Mouse (Mus musculus) bone marrow, adult 2 months (tissue): Measurements from ENCODE around the gene Gm42688. TPM values are rescaled to one million over a fixed set of nuclear protein-coding genes. Genes with fewer than 3 reads are reported as not detected.
A peak's percentile ranks its signal among the peaks of the same experiment; 100 is the strongest.

Experiments used
- H3K27ac ChIP-seq: fragments of 200-500 bp; 2 replicates; pipeline ENCODE4 v1.5.1; 2012; ENCODE audit warnings: low read depth, mild to moderate bottlenecking, control low read depth, inconsistent platforms, low read length; ENCODE audit not compliant: control insufficient read depth, poor library complexity, insufficient read depth
- H3K4me1 ChIP-seq: fragments of 200-500 bp; 2 replicates; pipeline ENCODE4 v1.6.1; 2011; ENCODE audit warnings: low read length; ENCODE audit not compliant: control insufficient read depth, insufficient read depth
- H3K4me3 ChIP-seq: fragments of 200-500 bp; replicated peaks from 2 replicates; pipeline ENCODE3; 2011; ENCODE audit warnings: mild to moderate bottlenecking, low read depth, low read length, control low read depth; ENCODE audit not compliant: control insufficient read depth
- CTCF ChIP-seq: fragments of 200-500 bp; IDR thresholded peaks from 2 replicates; pipeline ENCODE4 v1.5.1; 2011; ENCODE audit warnings: low read length, control low read depth; ENCODE audit not compliant: control insufficient read depth, insufficient read depth
- POLR2A ChIP-seq: fragments of 200-500 bp; IDR thresholded peaks from 2 replicates; pipeline ENCODE4 v1.6.1; 2011; ENCODE audit warnings: low read depth, mild to moderate bottlenecking, control low read depth, low read length, borderline replicate concordance; ENCODE audit not compliant: control insufficient read depth
- WGBS: fragments of 180-500 bp; shearing (Covaris S2); methylation state at CpG from one replicate; pipeline ENCODE4 v1.1.7; 2018; 5-methylcytosine and 5-hydroxymethylcytosine counted together
- polyA plus RNA-seq: library from polyadenylated mRNA; stranded (reverse); fragments of >200 nt; gene quantifications from 2 replicates; pipeline ENCODE4 v1.2.4, GENCODE M21; 2011; ENCODE audit warnings: low replicate concordance; ENCODE audit not compliant: missing spikeins, insufficient read depth, insufficient read length

Gene Gm42688
- polyA plus RNA-seq, 1 experiment, result 7.7 TPM

- 47% methylated on average over 13 of the region's 13 CpGs for WGBS
- no peak for TF ChIP-seq POLR2A
- TF ChIP-seq CTCF, result peak; percentile 94
- H3K4me1 ChIP-seq, result no peaks in the 10 kb centered on the region; the same call in 1 of the 2 replicates
- H3K4me3 ChIP-seq, result no peak overlapping the region
- no peak overlapping the region for H3K27ac ChIP-seq
Observed at GRCm38 (mm10) chr6:83107566-83108400, 6.4 kb downstream of the Gm42688 start.

DNA sequence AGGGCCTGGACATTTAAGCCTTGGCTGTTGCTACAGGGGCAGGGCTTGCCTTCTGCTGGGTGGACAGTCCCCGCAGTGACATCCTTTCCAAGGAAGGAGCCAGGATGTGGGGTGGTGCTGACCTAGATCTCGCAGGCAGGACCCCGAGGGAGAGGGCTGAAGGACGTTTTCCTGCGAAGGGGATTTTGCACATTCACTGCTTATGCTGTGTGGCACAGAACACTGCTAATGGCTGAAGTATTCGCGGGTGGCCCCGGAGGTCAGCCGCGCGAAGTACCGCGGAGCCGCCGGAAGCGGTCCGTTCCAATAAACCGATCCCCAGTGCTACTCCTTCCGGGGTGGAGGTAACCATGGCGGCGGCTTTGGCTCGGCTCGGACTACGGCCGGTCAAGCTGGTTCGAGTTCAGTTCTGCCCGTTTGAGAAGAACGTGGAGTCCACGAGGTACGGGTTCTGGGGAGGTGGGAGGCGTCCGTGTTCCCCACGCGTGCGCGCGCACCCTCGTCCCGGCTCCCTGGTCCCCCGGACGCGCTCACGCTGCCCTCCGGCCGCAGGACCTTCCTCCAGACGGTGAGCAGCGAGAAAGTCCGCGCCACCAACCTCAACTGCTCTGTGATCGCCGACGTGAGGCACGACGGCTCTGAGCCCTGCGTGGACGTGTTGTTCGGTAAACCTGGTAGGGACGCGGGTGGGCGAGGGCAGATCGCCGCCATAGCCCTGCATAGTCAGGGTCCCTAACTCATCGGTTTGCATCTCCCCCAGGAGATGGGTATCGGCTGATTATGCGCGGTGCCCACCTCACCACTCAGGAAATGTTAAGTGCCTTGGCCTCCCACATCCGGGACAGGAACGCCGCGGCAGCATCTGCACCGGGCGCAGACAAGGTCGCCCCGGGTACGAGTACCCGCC lies 7.6 kb downstream of the Gm42688 start, which contains the start of gene Mrpl53:
Gene Mrpl53 (plus strand): TSS at position 279 of the 907 bp plus-strand sequence.
- TF ChIP-seq POLR2A (peak; percentile 85; the same call in 1 of the 2 replicates), CTCF (no peak)
- Histone ChIP-seq H3K4me3 (peak within 1 kb of the TSS; percentile 87), H3K27ac (peak within 1 kb of the TSS; percentile 79), H3K4me1 (no peaks in the 10 kb centered on the region; the same call in 1 of the 2 replicates)
- WGBS, result under 1% methylated on average over 76 of the region's 76 CpGs

DNA sequence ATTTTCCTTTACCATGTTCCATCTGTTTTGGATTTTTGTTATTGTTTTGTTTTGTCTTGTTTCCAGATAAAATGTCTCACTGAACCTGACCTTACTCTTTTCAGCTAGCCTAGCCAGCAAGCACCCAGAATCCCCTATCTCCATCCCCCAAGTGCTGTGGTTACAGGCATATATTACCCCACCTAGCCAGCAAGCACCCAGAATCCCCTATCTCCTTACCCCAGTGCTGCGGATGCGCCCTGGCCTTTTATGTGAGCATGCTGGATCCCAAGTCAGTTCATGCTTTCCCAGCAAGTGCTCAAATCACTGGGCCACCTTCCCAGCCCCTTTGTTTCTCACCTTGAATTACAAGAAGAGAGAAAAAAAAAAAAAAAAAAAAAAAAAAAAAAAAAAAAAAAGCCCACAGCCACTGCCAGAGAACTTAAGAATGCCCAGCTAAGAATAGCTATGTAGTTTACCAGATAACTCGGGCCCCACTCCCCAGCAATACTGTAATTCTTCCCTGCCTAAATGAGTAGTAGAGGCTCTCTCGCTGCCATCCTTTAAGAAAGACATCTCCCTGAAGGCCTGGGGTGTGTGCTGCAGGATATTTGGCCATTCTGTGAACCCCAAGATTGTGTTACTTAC lies 10.2 kb downstream of the Gm42688 start:
- 62% methylated on average over 4 of the region's 4 CpGs for WGBS
- peaks cover 2% of the 10 kb centered on the region; the same call in 1 of the 2 replicates for H3K4me1 ChIP-seq
- H3K4me3 ChIP-seq, result no peak overlapping the region
- no peak overlapping the region for H3K27ac ChIP-seq
- TF ChIP-seq CTCF (no peak), POLR2A (no peak)

- peak within 1 kb of the TSS; percentile 81 for H3K27ac ChIP-seq
- peak within 1 kb of the TSS; percentile 84 for H3K4me3 ChIP-seq
- TF ChIP-seq POLR2A, result peak; percentile 96
- TF ChIP-seq CTCF, result peak; percentile 48
- peaks cover 6% of the 10 kb centered on the region; the same call in 1 of the 2 replicates for H3K4me1 ChIP-seq
- under 1% methylated on average over 55 of the region's 58 CpGs for WGBS
Observed at GRCm38 (mm10) chr6:83115011-83115671, 13.7 kb downstream of the Gm42688 start, which contains the start of gene Mogs. Mogs (plus strand) TSS chr6:83115496.

GRCm38 (mm10) chr6:83115682-83116372 lies 14.4 kb downstream of the Gm42688 start:
- H3K4me1 ChIP-seq, result peaks cover 6% of the 10 kb centered on the region; the same call in 1 of the 2 replicates
- WGBS, result 1% methylated on average over 44 of the region's 48 CpGs
- H3K4me3 ChIP-seq, result peak overlapping the region; percentile 84
- TF ChIP-seq CTCF, result no peak
- H3K27ac ChIP-seq, result peak overlapping the region; percentile 81

GRCm38 (mm10) chr6:83116373-83117164 lies 15.2 kb downstream of the Gm42688 start:
- Histone ChIP-seq H3K27ac (no peak overlapping the region), H3K4me3 (peak overlapping the region; percentile 84)

More at GRCm38 (mm10) chr6:83116373-83117164, 15.2 kb downstream of the Gm42688 start:
- WGBS, result 77% methylated on average over 11 of the region's 11 CpGs
- TF ChIP-seq CTCF (no peak), POLR2A (no peak)
- peaks cover 6% of the 10 kb centered on the region; the same call in 1 of the 2 replicates for H3K4me1 ChIP-seq
